Mouse (Mus musculus) intestine, embryonic 15.5 days (tissue): ENCODE data around the gene Dpyd. TPM values are rescaled to one million over a fixed set of nuclear protein-coding genes. Genes with fewer than 3 reads are reported as not detected.
A peak's percentile ranks its signal among the peaks of the same experiment; 100 is the strongest.

Source experiments
- ATAC-seq: fragments of 200-750 bp; cut with Nextera tagmentation; 2 replicates; pipeline ENCODE4 v1.8.0; 2017; ENCODE audit warnings: moderate TSS enrichment, moderate library complexity
- H3K27ac ChIP-seq: fragments of 300-500 bp; sonication (generic); 2 replicates; pipeline ENCODE4 v1.5.1; 2015; ENCODE audit warnings: mild to moderate bottlenecking, inconsistent platforms
- H3K27me3 ChIP-seq: fragments of 300-500 bp; sonication (generic); replicated peaks from 2 replicates; pipeline ENCODE4 v1.6.1; 2015; ENCODE audit warnings: inconsistent platforms
- H3K36me3 ChIP-seq: fragments of 300-500 bp; sonication (generic); 2 replicates; pipeline ENCODE4 v1.6.1; 2015; ENCODE audit warnings: inconsistent platforms
- H3K4me1 ChIP-seq: fragments of 300-500 bp; sonication (generic); replicated peaks from 2 replicates; pipeline ENCODE4 v1.6.1; 2015; ENCODE audit warnings: inconsistent platforms
- H3K4me2 ChIP-seq: fragments of 300-500 bp; sonication (generic); replicated peaks from 2 replicates; pipeline ENCODE4 v1.6.1; 2015; ENCODE audit warnings: mild to moderate bottlenecking, inconsistent platforms
- H3K4me3 ChIP-seq: fragments of 300-500 bp; sonication (generic); replicated peaks from 2 replicates; pipeline ENCODE4 v1.5.1; 2015; ENCODE audit warnings: inconsistent platforms
- H3K9ac ChIP-seq: fragments of 300-500 bp; sonication (generic); 2 replicates; pipeline ENCODE4 v1.6.1; 2015; ENCODE audit warnings: inconsistent platforms
- H3K9me3 ChIP-seq: fragments of 300-500 bp; sonication (generic); 2 replicates; pipeline ENCODE4 v1.6.1; 2016; ENCODE audit warnings: inconsistent platforms
- WGBS: fragments of 180-500 bp; shearing (Covaris S2); methylation state at CpG from one replicate; pipeline ENCODE4 v1.1.7; 2015; 5-methylcytosine and 5-hydroxymethylcytosine counted together
- polyA plus RNA-seq: library from polyadenylated mRNA; unstranded; fragments of >200 nt; fragmentation: Nextera tagmentation; extraction: Ambion mirVana; gene quantifications from 2 replicates; pipeline ENCODE4 v1.2.1, GENCODE M21; 2015

Dpyd gene
- 24.2 and 26.2 TPM in 2 replicates for polyA plus RNA-seq

GRCm38 (mm10) chr3:118561554-118562310 is at the start of gene Dpyd:
Gene Dpyd, plus strand, starts transcription at chr3:118562129.
- H3K27ac ChIP-seq: peak within 1 kb of the TSS; percentile 51; the same call in 1 of the 2 replicates
- H3K4me3 ChIP-seq: peak within 1 kb of the TSS; percentile 78
- no peaks in the 10 kb centered on the region for H3K36me3 ChIP-seq
- ATAC-seq: peak; percentile 99
- 6% methylated on average over 19 of the region's 19 CpGs for WGBS
- H3K9me3 ChIP-seq: no peaks in the 10 kb centered on the region
- H3K4me2 ChIP-seq: peak within 1 kb of the TSS; percentile 80
- H3K9ac ChIP-seq: peak within 1 kb of the TSS; percentile 74
- 0 out of 2 replicates have a peak, but pooled peaks cover 2% of the 10 kb centered on the region for H3K4me1 ChIP-seq
- H3K27me3 ChIP-seq: no peaks in the 10 kb centered on the region

GRCm38 (mm10) chr3:118537676-118538075 is 24.3 kb upstream of the Dpyd start:
- H3K4me3 ChIP-seq: no peak overlapping the region
- 46% methylated on average over 2 of the region's 2 CpGs for WGBS
- H3K4me1 ChIP-seq: no peaks in the 10 kb centered on the region
- H3K4me2 ChIP-seq: no peak overlapping the region
- H3K27me3 ChIP-seq: no peaks in the 10 kb centered on the region
- no peak for ATAC-seq
- no peak overlapping the region for H3K27ac ChIP-seq
- no peaks in the 10 kb centered on the region for H3K36me3 ChIP-seq
- H3K9me3 ChIP-seq: no peaks in the 10 kb centered on the region
- H3K9ac ChIP-seq: no peak overlapping the region

- H3K36me3 ChIP-seq: no peaks in the 10 kb centered on the region
- WGBS: 50% methylated on average over 6 of the region's 6 CpGs
- H3K4me1 ChIP-seq: no peaks in the 10 kb centered on the region
- H3K4me2 ChIP-seq: no peak overlapping the region
- H3K9ac ChIP-seq: no peak overlapping the region
- no peak overlapping the region for H3K27ac ChIP-seq
- ATAC-seq: no peak
- H3K4me3 ChIP-seq: no peak overlapping the region
- H3K9me3 ChIP-seq: no peaks in the 10 kb centered on the region
- H3K27me3 ChIP-seq: no peaks in the 10 kb centered on the region
These were observed 20.2 kb upstream of the Dpyd start for GRCm38 (mm10) chr3:118541766-118542165.

GRCm38 (mm10) chr3:118547551-118548210 is 14.2 kb upstream of the Dpyd start:
- no peak overlapping the region for H3K27ac ChIP-seq
- no peak overlapping the region for H3K4me2 ChIP-seq
- no peaks in the 10 kb centered on the region for H3K9me3 ChIP-seq
- no peak for ATAC-seq
- no peak overlapping the region for H3K4me3 ChIP-seq
- H3K27me3 ChIP-seq: no peaks in the 10 kb centered on the region
- 52% methylated on average over 4 of the region's 4 CpGs for WGBS
- no peaks in the 10 kb centered on the region for H3K4me1 ChIP-seq
- no peak overlapping the region for H3K9ac ChIP-seq
- H3K36me3 ChIP-seq: no peaks in the 10 kb centered on the region

- Histone ChIP-seq H3K4me1 (0 out of 2 replicates have a peak, but pooled peaks cover 2% of the 10 kb centered on the region), H3K9ac (no peak overlapping the region), H3K9me3 (no peaks in the 10 kb centered on the region), H3K4me3 (no peak overlapping the region), H3K36me3 (no peaks in the 10 kb centered on the region), H3K27ac (no peak overlapping the region), H3K4me2 (no peak overlapping the region), H3K27me3 (no peaks in the 10 kb centered on the region)
- no peak for ATAC-seq
- 73% methylated on average over 1 of the region's 1 CpGs for WGBS
These were observed 4.3 kb upstream of the Dpyd start for GRCm38 (mm10) chr3:118557605-118558004.

GRCm38 (mm10) chr3:118559936-118560335 is 2.0 kb upstream of the Dpyd start:
- no peak overlapping the region for H3K4me2 ChIP-seq
- no peak overlapping the region for H3K9ac ChIP-seq
- 0 out of 2 replicates have a peak, but pooled peaks cover 2% of the 10 kb centered on the region for H3K4me1 ChIP-seq
- H3K27ac ChIP-seq: no peak overlapping the region
- ATAC-seq: no peak
- H3K4me3 ChIP-seq: no peak overlapping the region
- WGBS: 76% methylated on average over 2 of the region's 2 CpGs
- no peaks in the 10 kb centered on the region for H3K9me3 ChIP-seq
- no peaks in the 10 kb centered on the region for H3K27me3 ChIP-seq
- H3K36me3 ChIP-seq: no peaks in the 10 kb centered on the region

- Histone ChIP-seq H3K9ac (peak overlapping the region; percentile 74), H3K4me1 (0 out of 2 replicates have a peak, but pooled peaks cover 2% of the 10 kb centered on the region), H3K9me3 (no peaks in the 10 kb centered on the region), H3K4me3 (peak overlapping the region; percentile 78), H3K27ac (peak overlapping the region; percentile 51; the same call in 1 of the 2 replicates), H3K27me3 (no peaks in the 10 kb centered on the region), H3K36me3 (no peaks in the 10 kb centered on the region), H3K4me2 (peak overlapping the region; percentile 80)
- WGBS: under 1% methylated on average over 18 of the region's 18 CpGs
- peak; percentile 75 for ATAC-seq
These were observed 362 bp downstream of the Dpyd start for GRCm38 (mm10) chr3:118562311-118562671.

GRCm38 (mm10) chr3:118566779-118567178 is 4.8 kb downstream of the Dpyd start:
- Histone ChIP-seq H3K4me3 (no peak overlapping the region), H3K4me2 (peak overlapping the region; percentile 21; the same call in 1 of the 2 replicates), H3K9me3 (no peaks in the 10 kb centered on the region), H3K27ac (0 out of 2 replicates have a peak overlapping the region, but pooled peaks have one; percentile 17), H3K27me3 (no peaks in the 10 kb centered on the region), H3K9ac (no peak overlapping the region), H3K36me3 (no peaks in the 10 kb centered on the region), H3K4me1 (0 out of 2 replicates have a peak, but pooled peaks cover under 1% of the 10 kb centered on the region)
- WGBS: 59% methylated on average over 5 of the region's 5 CpGs
- peak; percentile 87 for ATAC-seq

GRCm38 (mm10) chr3:118570197-118570596 is 8.3 kb downstream of the Dpyd start:
- ATAC-seq: no peak
- no peak overlapping the region for H3K4me2 ChIP-seq
- H3K4me1 ChIP-seq: no peaks in the 10 kb centered on the region
- 80% methylated on average over 7 of the region's 7 CpGs for WGBS
- H3K36me3 ChIP-seq: no peaks in the 10 kb centered on the region
- no peaks in the 10 kb centered on the region for H3K27me3 ChIP-seq
- no peaks in the 10 kb centered on the region for H3K9me3 ChIP-seq
- no peak overlapping the region for H3K27ac ChIP-seq
- H3K4me3 ChIP-seq: no peak overlapping the region
- H3K9ac ChIP-seq: no peak overlapping the region

GRCm38 (mm10) chr3:118590559-118590958 is 28.6 kb downstream of the Dpyd start:
- H3K9me3 ChIP-seq: no peaks in the 10 kb centered on the region
- H3K27me3 ChIP-seq: no peaks in the 10 kb centered on the region
- H3K36me3 ChIP-seq: no peaks in the 10 kb centered on the region
- no peak overlapping the region for H3K9ac ChIP-seq
- 65% methylated on average over 1 of the region's 1 CpGs for WGBS
- H3K4me2 ChIP-seq: no peak overlapping the region
- H3K27ac ChIP-seq: no peak overlapping the region
- ATAC-seq: peak; percentile 66
- no peak overlapping the region for H3K4me3 ChIP-seq
- H3K4me1 ChIP-seq: no peaks in the 10 kb centered on the region

- H3K36me3 ChIP-seq: no peaks in the 10 kb centered on the region
- H3K4me3 ChIP-seq: no peak overlapping the region
- WGBS: 73% methylated on average over 4 of the region's 4 CpGs
These were observed 32.9 kb downstream of the Dpyd start for GRCm38 (mm10) chr3:118594864-118595263.

GRCm38 (mm10) chr3:118595693-118596092 is 33.8 kb downstream of the Dpyd start:
- no peak overlapping the region for H3K9ac ChIP-seq

More at GRCm38 (mm10) chr3:118594864-118595263, 32.9 kb downstream of the Dpyd start:
- Histone ChIP-seq H3K9me3 (no peaks in the 10 kb centered on the region), H3K4me1 (no peaks in the 10 kb centered on the region), H3K4me2 (0 out of 2 replicates have a peak overlapping the region, but pooled peaks have one; percentile 35), H3K27ac (no peak overlapping the region), H3K9ac (no peak overlapping the region), H3K27me3 (no peaks in the 10 kb centered on the region)
- ATAC-seq: peak; percentile 89

More at GRCm38 (mm10) chr3:118595693-118596092, 33.8 kb downstream of the Dpyd start:
- H3K27ac ChIP-seq: peak overlapping the region; percentile 51; the same call in 1 of the 2 replicates
- H3K4me3 ChIP-seq: no peak overlapping the region
- H3K9me3 ChIP-seq: no peaks in the 10 kb centered on the region
- no peaks in the 10 kb centered on the region for H3K4me1 ChIP-seq
- H3K27me3 ChIP-seq: no peaks in the 10 kb centered on the region
- H3K4me2 ChIP-seq: no peak overlapping the region
- ATAC-seq: peak; percentile 60
- 43% methylated on average over 2 of the region's 2 CpGs for WGBS
- no peaks in the 10 kb centered on the region for H3K36me3 ChIP-seq
